Mouse (Mus musculus) hindbrain, embryonic 11.5 days (tissue): ENCODE measurements around the gene Txk. TPM values are rescaled to one million over a fixed set of nuclear protein-coding genes. Genes with fewer than 3 reads are reported as not detected.

Experiments used
- ATAC-seq: fragments of 200-750 bp; cut with Nextera tagmentation; 2 replicates; pipeline ENCODE4 v1.8.0; 2017; ENCODE audit warnings: mild to moderate bottlenecking, moderate TSS enrichment, moderate library complexity; ENCODE audit not compliant: low FRiP score
- DNase-seq: peaks from one replicate; pipeline ENCODE4 v3.0.0-alpha.2; 2015; ENCODE audit warnings: low spot score
- H3K27ac ChIP-seq: fragments of 300-500 bp; sonication (generic); 2 replicates; pipeline ENCODE4 v1.5.1; 2014; ENCODE audit warnings: mild to moderate bottlenecking, low read depth, low read length
- H3K27me3 ChIP-seq: fragments of 300-500 bp; sonication (generic); 2 replicates; pipeline ENCODE4 v1.6.1; 2014; ENCODE audit warnings: mild to moderate bottlenecking, low read length, moderate library complexity, mixed read lengths; ENCODE audit not compliant: control insufficient read depth, insufficient read depth
- H3K36me3 ChIP-seq: fragments of 300-500 bp; sonication (generic); 2 replicates; pipeline ENCODE4 v1.6.1; 2014; ENCODE audit warnings: mild to moderate bottlenecking, low read length, moderate library complexity, mixed read lengths; ENCODE audit not compliant: control insufficient read depth, insufficient read depth
- H3K4me1 ChIP-seq: fragments of 300-500 bp; sonication (generic); replicated peaks from 2 replicates; pipeline ENCODE4 v1.6.1; 2014; ENCODE audit warnings: low read length, mixed read lengths; ENCODE audit not compliant: control insufficient read depth, insufficient read depth
- H3K4me2 ChIP-seq: fragments of 300-500 bp; sonication (generic); replicated peaks from 2 replicates; pipeline ENCODE4 v1.6.1; 2014; ENCODE audit warnings: mild to moderate bottlenecking, low read depth, low read length
- H3K4me3 ChIP-seq: fragments of 300-500 bp; sonication (generic); 2 replicates; pipeline ENCODE4 v1.5.1; 2014; ENCODE audit warnings: low read depth, low read length
- H3K9ac ChIP-seq: fragments of 300-500 bp; sonication (generic); 2 replicates; pipeline ENCODE4 v1.6.1; 2014; ENCODE audit warnings: low read depth, low read length
- H3K9me3 ChIP-seq: fragments of 300-500 bp; sonication (generic); 2 replicates; pipeline ENCODE4 v1.6.1; 2016; ENCODE audit warnings: low read length; ENCODE audit not compliant: control insufficient read depth
- WGBS: fragments of 180-500 bp; shearing (Covaris S2); extraction: QIAGEN DNeasy Blood & Tissue Kit; methylation state at CpG from one replicate; pipeline ENCODE4 v1.1.7; 2014; 5-methylcytosine and 5-hydroxymethylcytosine counted together
- polyA plus RNA-seq: library from polyadenylated mRNA; unstranded; fragments of >200 nt; fragmentation: Nextera tagmentation; extraction: Ambion mirVana; gene quantifications from 2 replicates; pipeline ENCODE4 v1.2.1, GENCODE M21; 2014

Txk gene
- polyA plus RNA-seq: not detected in 2 replicates

- no peaks in the 10 kb centered on the region for H3K9me3 ChIP-seq
- 87% methylated on average over 5 of the region's 5 CpGs for WGBS
- H3K27ac ChIP-seq: no peak within 1 kb of the TSS
- no peak within 1 kb of the TSS for H3K9ac ChIP-seq
- no peaks in the 10 kb centered on the region for H3K27me3 ChIP-seq
- ATAC-seq: no peak
- no peak within 1 kb of the TSS for H3K4me3 ChIP-seq
- H3K4me2 ChIP-seq: no peak within 1 kb of the TSS
- DNase-seq: no peak
- no peaks in the 10 kb centered on the region for H3K4me1 ChIP-seq
- no peaks in the 10 kb centered on the region for H3K36me3 ChIP-seq
These were observed at the start of gene Txk for GRCm38 (mm10) chr5:72752585-72752984. Gene Txk (minus strand): TSS chr5:72752777.

GRCm38 (mm10) chr5:72798563-72798962 lies 46.0 kb upstream of the Txk start:
- DNase-seq: no peak
- Histone ChIP-seq H3K36me3 (no peaks in the 10 kb centered on the region), H3K9me3 (no peaks in the 10 kb centered on the region), H3K27ac (no peak overlapping the region), H3K27me3 (no peaks in the 10 kb centered on the region), H3K9ac (no peak overlapping the region), H3K4me2 (no peak overlapping the region), H3K4me3 (no peak overlapping the region), H3K4me1 (no peaks in the 10 kb centered on the region)
- ATAC-seq: no peak
- WGBS: 76% methylated on average over 4 of the region's 4 CpGs

GRCm38 (mm10) chr5:72796186-72796613 lies 43.6 kb upstream of the Txk start:
- Histone ChIP-seq H3K36me3 (no peaks in the 10 kb centered on the region), H3K27ac (no peak overlapping the region), H3K4me2 (no peak overlapping the region), H3K4me3 (no peak overlapping the region), H3K4me1 (no peaks in the 10 kb centered on the region), H3K27me3 (no peaks in the 10 kb centered on the region), H3K9me3 (no peaks in the 10 kb centered on the region), H3K9ac (no peak overlapping the region)
- 51% methylated on average over 14 of the region's 14 CpGs for WGBS
- ATAC-seq: no peak
- DNase-seq: no peak

GRCm38 (mm10) chr5:72793309-72793850 lies 40.8 kb upstream of the Txk start:
- Histone ChIP-seq H3K9me3 (no peaks in the 10 kb centered on the region), H3K27me3 (no peaks in the 10 kb centered on the region), H3K9ac (no peak overlapping the region), H3K36me3 (no peaks in the 10 kb centered on the region), H3K4me1 (no peaks in the 10 kb centered on the region), H3K27ac (no peak overlapping the region), H3K4me2 (no peak overlapping the region), H3K4me3 (no peak overlapping the region)
- no peak for DNase-seq
- ATAC-seq: no peak
- 91% methylated on average over 3 of the region's 3 CpGs for WGBS

GRCm38 (mm10) chr5:72791789-72792188 lies 39.2 kb upstream of the Txk start:
- Histone ChIP-seq H3K4me1 (no peaks in the 10 kb centered on the region), H3K9ac (no peak overlapping the region), H3K27ac (no peak overlapping the region), H3K27me3 (no peaks in the 10 kb centered on the region), H3K36me3 (no peaks in the 10 kb centered on the region), H3K4me2 (no peak overlapping the region), H3K9me3 (no peaks in the 10 kb centered on the region), H3K4me3 (no peak overlapping the region)
- WGBS: 19% methylated on average over 6 of the region's 6 CpGs
- ATAC-seq (no peak), DNase-seq (no peak)

- Histone ChIP-seq H3K4me1 (no peaks in the 10 kb centered on the region), H3K27ac (no peak overlapping the region), H3K27me3 (no peaks in the 10 kb centered on the region), H3K4me3 (no peak overlapping the region), H3K4me2 (no peak overlapping the region), H3K9ac (no peak overlapping the region), H3K36me3 (no peaks in the 10 kb centered on the region), H3K9me3 (no peaks in the 10 kb centered on the region)
- DNase-seq (no peak), ATAC-seq (no peak)
- WGBS: 69% methylated on average over 4 of the region's 4 CpGs
These were observed 38.8 kb upstream of the Txk start for GRCm38 (mm10) chr5:72791386-72791785.

- H3K4me1 ChIP-seq: no peaks in the 10 kb centered on the region
- no peaks in the 10 kb centered on the region for H3K27me3 ChIP-seq
- DNase-seq (no peak), ATAC-seq (no peak)
- H3K9ac ChIP-seq: no peak overlapping the region
- H3K36me3 ChIP-seq: no peaks in the 10 kb centered on the region
- no peak overlapping the region for H3K4me3 ChIP-seq
- H3K9me3 ChIP-seq: no peaks in the 10 kb centered on the region
- no peak overlapping the region for H3K27ac ChIP-seq
- WGBS: 71% methylated on average over 4 of the region's 4 CpGs
- H3K4me2 ChIP-seq: no peak overlapping the region
These were observed 32.9 kb upstream of the Txk start for GRCm38 (mm10) chr5:72785451-72785850.

GRCm38 (mm10) chr5:72784719-72785118 lies 32.1 kb upstream of the Txk start:
- H3K4me1 ChIP-seq: no peaks in the 10 kb centered on the region
- DNase-seq: no peak
- WGBS: 82% methylated on average over 3 of the region's 3 CpGs
- ATAC-seq: no peak
- no peak overlapping the region for H3K9ac ChIP-seq
- no peaks in the 10 kb centered on the region for H3K36me3 ChIP-seq
- no peaks in the 10 kb centered on the region for H3K27me3 ChIP-seq
- no peaks in the 10 kb centered on the region for H3K9me3 ChIP-seq
- H3K4me3 ChIP-seq: no peak overlapping the region
- no peak overlapping the region for H3K27ac ChIP-seq
- H3K4me2 ChIP-seq: no peak overlapping the region

- Histone ChIP-seq H3K27me3 (no peaks in the 10 kb centered on the region), H3K4me2 (no peak overlapping the region), H3K4me1 (no peaks in the 10 kb centered on the region), H3K9ac (no peak overlapping the region), H3K9me3 (no peaks in the 10 kb centered on the region), H3K27ac (no peak overlapping the region), H3K4me3 (no peak overlapping the region), H3K36me3 (no peaks in the 10 kb centered on the region)
- ATAC-seq: peak; percentile 59; the same call in 1 of the 2 replicates
- DNase-seq: no peak
- WGBS: 76% methylated on average over 8 of the region's 8 CpGs
These were observed 31.4 kb upstream of the Txk start for GRCm38 (mm10) chr5:72783957-72784356.
